9 mouse cellular contexts compared by ENCODE assay signal in genomic region chr4:54966161-54966806, GRCm38 (mm10). TPM values are rescaled to one million over a fixed set of nuclear protein-coding genes. Genes with fewer than 3 reads are reported as not detected.
A peak's percentile ranks its signal among the peaks of the same experiment; 100 is the strongest.
DNase-seq lines count a peak whose midpoint lies in the region; ATAC-seq and TF ChIP-seq lines count a peak whose summit lies in the region.
"Had no signal": no experiment of that assay in that cellular context is flagged by ENCODE, and none has a peak within 500 bp of the region (broad histone marks: within the 10 kb centered on the region; RNA-seq: fewer than 3 reads in every experiment).

No protein-coding gene starts in this region.

- no peak for ATAC-seq in midbrain, embryonic 12.5 days (ENCODE audit: low FRiP score, low read depth)
- no peak for ATAC-seq in midbrain, embryonic 11.5 days (ENCODE audit: low FRiP score)
- ATAC-seq in embryonic facial prominence, embryonic 11.5 days (replicated peaks; ENCODE audit: insufficient number of reproducible peaks, low FRiP score, low TSS enrichment, low read depth) = no peak
- peak; percentile 76 for ATAC-seq in lung, postnatal 0 days
- peak; percentile 69; the same call in 1 of the 2 replicates for ATAC-seq in stomach, embryonic 16.5 days (ENCODE audit: insufficient read depth, low FRiP score)

- intact Hi-C loops in heart, postnatal 10 days (cut with DNase I) = loop anchor here (2.0 kb wide), 1 partner anchor 17 kb away; no protein-coding TSS in a partner anchor

- TF ChIP-seq EP300 in lung, postnatal 0 days (IDR thresholded peaks at IDR 0.05) = peak; percentile 72; the same call in 1 of the 2 replicates

- no peaks in the 10 kb centered on the region for H3K27me3 ChIP-seq in midbrain, embryonic 12.5 days
- H3K27me3 ChIP-seq in midbrain, embryonic 11.5 days (ENCODE audit: control insufficient read depth, insufficient read depth, low read length) = no peaks in the 10 kb centered on the region
- H3K27me3 ChIP-seq in embryonic facial prominence, embryonic 11.5 days (ENCODE audit: control insufficient read depth, insufficient read depth, low read length) = no peaks in the 10 kb centered on the region
- no peaks in the 10 kb centered on the region for H3K27me3 ChIP-seq in lung, postnatal 0 days (replicated peaks; ENCODE audit: insufficient read depth, low read length)
- H3K27me3 ChIP-seq in stomach, embryonic 16.5 days (ENCODE audit: control insufficient read depth, insufficient read depth, low read length) = no peaks in the 10 kb centered on the region

- WGBS in midbrain, embryonic 12.5 days = 76% methylated on average over 17 of the region's 17 CpGs
- WGBS in midbrain, embryonic 11.5 days = 80% methylated on average over 17 of the region's 17 CpGs
- WGBS in embryonic facial prominence, embryonic 11.5 days = 64% methylated on average over 17 of the region's 17 CpGs
- WGBS in lung, postnatal 0 days = 25% methylated on average over 17 of the region's 17 CpGs
- WGBS in stomach, embryonic 16.5 days = 27% methylated on average over 17 of the region's 17 CpGs

- H3K4me1 ChIP-seq in midbrain, embryonic 12.5 days = peaks cover 28% of the 10 kb centered on the region
- H3K4me1 ChIP-seq in midbrain, embryonic 11.5 days (ENCODE audit: control insufficient read depth, insufficient read depth, low read length) = peaks cover 3% of the 10 kb centered on the region; the same call in 1 of the 2 replicates
- H3K4me1 ChIP-seq in embryonic facial prominence, embryonic 11.5 days (ENCODE audit: control insufficient read depth, insufficient read depth, low read length) = peaks cover 6% of the 10 kb centered on the region
- H3K4me1 ChIP-seq in lung, postnatal 0 days (ENCODE audit: insufficient read depth, low read depth, low read length) = peaks cover 12% of the 10 kb centered on the region; the same call in 1 of the 2 replicates
- H3K4me1 ChIP-seq in stomach, embryonic 16.5 days (ENCODE audit: control insufficient read depth, insufficient read depth, low read length) = peaks cover 25% of the 10 kb centered on the region

- no peak for TF ChIP-seq CTCF in lung, postnatal 0 days (IDR thresholded peaks at IDR 0.05)

- peak overlapping the region; percentile 49; the same call in 1 of the 2 replicates for H3K27ac ChIP-seq in midbrain, embryonic 12.5 days (replicated peaks)
- no peak overlapping the region for H3K27ac ChIP-seq in midbrain, embryonic 11.5 days (ENCODE audit: low read depth, low read length)
- H3K27ac ChIP-seq in embryonic facial prominence, embryonic 11.5 days (replicated peaks; ENCODE audit: low read depth, low read length) = peak overlapping the region; percentile 13; the same call in 1 of the 2 replicates
- H3K27ac ChIP-seq in lung, postnatal 0 days (ENCODE audit: low read length) = peak overlapping the region; percentile 4; the same call in 1 of the 2 replicates
- peak overlapping the region; percentile 63 for H3K27ac ChIP-seq in stomach, embryonic 16.5 days (ENCODE audit: low read length)
- H3K27ac ChIP-seq: macrophage had no signal

- H3K9me3 ChIP-seq in midbrain, embryonic 12.5 days = no peaks in the 10 kb centered on the region
- no peaks in the 10 kb centered on the region for H3K9me3 ChIP-seq in midbrain, embryonic 11.5 days (ENCODE audit: control insufficient read depth, low read length)
- H3K9me3 ChIP-seq in embryonic facial prominence, embryonic 11.5 days (replicated peaks; ENCODE audit: control insufficient read depth, low read length) = no peaks in the 10 kb centered on the region
- H3K9me3 ChIP-seq in lung, postnatal 0 days (ENCODE audit: low read length) = no peaks in the 10 kb centered on the region
- no peaks in the 10 kb centered on the region for H3K9me3 ChIP-seq in stomach, embryonic 16.5 days (replicated peaks; ENCODE audit: control insufficient read depth, low read length)

- H3K36me3 ChIP-seq in midbrain, embryonic 12.5 days = peaks cover 42% of the 10 kb centered on the region
- H3K36me3 ChIP-seq in midbrain, embryonic 11.5 days (ENCODE audit: control insufficient read depth, insufficient read depth, low read length) = peaks cover 9% of the 10 kb centered on the region; the same call in 1 of the 2 replicates
- no peaks in the 10 kb centered on the region for H3K36me3 ChIP-seq in embryonic facial prominence, embryonic 11.5 days (replicated peaks; ENCODE audit: control insufficient read depth, insufficient read depth, low read depth, low read length)
- no peaks in the 10 kb centered on the region for H3K36me3 ChIP-seq in lung, postnatal 0 days (ENCODE audit: insufficient read depth, low read length)
- no peaks in the 10 kb centered on the region for H3K36me3 ChIP-seq in stomach, embryonic 16.5 days (ENCODE audit: control insufficient read depth, insufficient read depth, low read length)

- DNase-seq in midbrain, embryonic 11.5 days (ENCODE audit: low spot score, missing footprints) = no peak
- no peak for DNase-seq in embryonic facial prominence, embryonic 11.5 days (ENCODE audit: low spot score)
- peak; percentile 64 to 76 for DNase-seq in heart, postnatal 10 days
- DNase-seq in kidney, postnatal 4 days = peak; percentile 64 to 80
- DNase-seq in lung, postnatal 0 days (ENCODE audit: low spot score) = peak; percentile 80
- DNase-seq in ovary, postnatal 14 days (ENCODE audit: low spot score) = no peak

- no peak overlapping the region; the same call in 1 of the 2 replicates for H3K9ac ChIP-seq in midbrain, embryonic 12.5 days (replicated peaks)
- H3K9ac ChIP-seq in midbrain, embryonic 11.5 days (ENCODE audit: low read length) = no peak overlapping the region
- H3K9ac ChIP-seq in embryonic facial prominence, embryonic 11.5 days (replicated peaks; ENCODE audit: low read length) = no peak overlapping the region
- no peak overlapping the region for H3K9ac ChIP-seq in lung, postnatal 0 days (replicated peaks; ENCODE audit: low read depth)
- H3K9ac ChIP-seq in stomach, embryonic 16.5 days (ENCODE audit: low read length) = 0 out of 2 replicates have a peak overlapping the region, but pooled peaks have one; percentile 2

- H3K4me2 ChIP-seq in midbrain, embryonic 12.5 days (replicated peaks) = no peak overlapping the region
- no peak overlapping the region for H3K4me2 ChIP-seq in midbrain, embryonic 11.5 days
- H3K4me2 ChIP-seq in embryonic facial prominence, embryonic 11.5 days (ENCODE audit: low read depth, low read length) = no peak overlapping the region
- peak overlapping the region; percentile 40 for H3K4me2 ChIP-seq in lung, postnatal 0 days (replicated peaks; ENCODE audit: low read depth, low read length)
- H3K4me2 ChIP-seq in stomach, embryonic 16.5 days (ENCODE audit: low read depth, low read length) = peak overlapping the region; percentile 33

- no peak overlapping the region for H3K4me3 ChIP-seq in midbrain, embryonic 12.5 days
- no peak overlapping the region for H3K4me3 ChIP-seq in midbrain, embryonic 11.5 days (ENCODE audit: low read depth, low read length)
- no peak overlapping the region for H3K4me3 ChIP-seq in embryonic facial prominence, embryonic 11.5 days (ENCODE audit: low read depth, low read length)
- H3K4me3 ChIP-seq in lung, postnatal 0 days (ENCODE audit: low read depth, low read length) = 0 out of 2 replicates have a peak overlapping the region, but pooled peaks have one; percentile 10
- H3K4me3 ChIP-seq in stomach, embryonic 16.5 days (replicated peaks; ENCODE audit: low read length) = peak overlapping the region; percentile 19

RNA-seq across cellular contexts. Expression of gene Zfp462, which starts 21.4 kb away (rescaled TPM):
- polyA plus RNA-seq in midbrain, embryonic 12.5 days (2016; fragmentation: Nextera tagmentation; extraction: Ambion mirVana) = 20.2 and 23.6 TPM in 2 replicates
- 18.7 and 20.2 TPM in 2 replicates for polyA plus RNA-seq in midbrain, embryonic 11.5 days (2014; fragmentation: Nextera tagmentation; extraction: Ambion mirVana)
- polyA plus RNA-seq in embryonic facial prominence, embryonic 11.5 days (2014; fragmentation: Nextera tagmentation; extraction: Ambion mirVana) = 15.4 and 16.9 TPM in 2 replicates
- 10 to 100 TPM; 17.7 to 18.5 TPM for total RNA-seq in heart, postnatal 10 days (2021)
- polyA plus RNA-seq in lung, postnatal 0 days (2015; fragmentation: Nextera tagmentation; extraction: Ambion mirVana) = 1.5 and 1.8 TPM in 2 replicates
- 1.9 and 3.0 TPM in 2 replicates for polyA plus RNA-seq in stomach, embryonic 16.5 days (2015; fragmentation: Nextera tagmentation; extraction: Ambion mirVana)

Comparison
In these comparisons a context has a peak if more than half of its experiments do, and no peak if none do; other contexts are left out.
1. ATAC-seq: peak in lung, postnatal 0 days (single experiment) and stomach, embryonic 16.5 days (single experiment); none in midbrain, embryonic 12.5 days (single experiment), midbrain, embryonic 11.5 days (single experiment) and embryonic facial prominence, embryonic 11.5 days (single experiment).
2. H3K4me2 ChIP-seq: peak in lung, postnatal 0 days (single experiment) and stomach, embryonic 16.5 days (single experiment); none in midbrain, embryonic 12.5 days (single experiment), midbrain, embryonic 11.5 days (single experiment) and embryonic facial prominence, embryonic 11.5 days (single experiment).
3. H3K4me3 ChIP-seq: peak in lung, postnatal 0 days (single experiment) and stomach, embryonic 16.5 days (single experiment); none in midbrain, embryonic 12.5 days (single experiment), midbrain, embryonic 11.5 days (single experiment) and embryonic facial prominence, embryonic 11.5 days (single experiment).
4. DNase-seq: peak in heart, postnatal 10 days (2 of 2), kidney, postnatal 4 days (2 of 2) and lung, postnatal 0 days (single experiment); none in midbrain, embryonic 11.5 days (single experiment), embryonic facial prominence, embryonic 11.5 days (single experiment) and ovary, postnatal 14 days (single experiment).